Mouse (Mus musculus): Measurements from ENCODE around the gene Gpsm2. TPM values are rescaled to one million over a fixed set of nuclear protein-coding genes. Genes with fewer than 3 reads are reported as not detected.
A peak's percentile ranks its signal among the peaks of the same experiment; 100 is the strongest.
"Not testable (repeated sequence)": the region's sequence is repeated elsewhere in the genome, so short reads cannot be mapped to it uniquely, and the experiment has no call there.

Gene Gpsm2
- total RNA-seq, 2 experiments from 2014 or later, result 15.5 to 16.0 TPM

DNA sequence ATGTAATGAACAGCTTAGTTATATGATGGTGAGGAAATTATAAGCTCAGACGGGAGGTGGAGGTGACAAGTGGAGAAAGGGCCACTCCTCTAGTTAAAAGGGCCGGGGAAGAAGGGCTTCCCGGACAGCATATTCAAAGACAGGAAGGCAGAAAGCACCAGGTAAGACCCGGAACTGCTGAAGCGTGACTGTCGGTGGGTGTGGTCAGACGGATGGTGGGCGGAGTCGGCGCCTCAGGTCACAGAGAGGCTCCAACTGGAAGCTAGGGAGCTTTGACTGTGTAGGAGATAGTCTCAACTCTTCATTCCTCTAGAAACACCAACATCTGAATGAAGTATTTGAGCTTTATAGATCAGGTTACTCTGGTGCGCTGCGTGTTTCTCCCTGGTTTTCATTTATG is 8.2 kb upstream of the Gpsm2 start:
- DNase-seq (ENCODE audit: low spot score in 2 of 2), result no peak
- intact Hi-C loops (cut with DNase I), result no loop called here

DNA sequence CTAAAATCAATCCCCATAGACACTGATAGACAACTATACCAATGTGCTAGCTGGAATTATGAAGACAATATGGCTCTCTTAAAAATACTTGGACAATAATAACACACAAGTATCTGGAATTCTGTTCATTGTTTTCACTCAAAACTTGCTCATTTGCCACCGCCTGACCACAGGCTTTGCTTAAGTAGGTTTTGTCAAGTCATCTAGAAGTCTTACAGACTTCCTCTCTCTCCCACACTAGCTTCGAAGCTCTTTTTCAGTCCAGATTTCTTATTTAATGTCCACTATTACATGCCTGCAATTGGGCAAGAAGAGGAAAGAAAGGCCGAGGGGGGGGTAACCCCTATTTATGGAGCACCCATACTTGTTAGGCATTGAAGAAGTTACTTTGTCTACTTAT is 5.7 kb upstream of the Gpsm2 start:
- DNase-seq (ENCODE audit: low spot score in 2 of 2), result no peak
- intact Hi-C loops (cut with DNase I), result no loop called here

DNA sequence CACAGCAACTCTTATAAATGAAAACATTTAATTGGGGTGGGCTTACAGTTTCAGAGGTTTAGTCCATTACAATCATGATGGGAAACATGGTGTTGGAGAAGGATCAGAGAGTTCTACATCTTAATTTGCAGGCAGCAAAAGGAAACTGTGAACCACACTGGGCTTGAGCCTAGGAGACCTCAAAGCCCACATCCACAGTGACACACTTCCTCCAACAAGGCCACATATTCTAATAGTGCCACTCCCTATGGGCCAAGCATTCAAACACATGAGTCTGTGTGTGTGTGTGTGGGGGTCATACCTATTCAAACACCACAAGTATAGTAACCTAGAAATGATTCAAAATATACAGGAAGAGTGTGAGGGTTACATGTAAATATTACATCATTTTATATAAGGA is 5.2 kb upstream of the Gpsm2 start:
- no peak for DNase-seq (ENCODE audit: low spot score in 2 of 2)
- intact Hi-C loops (cut with DNase I), result no loop called here

DNA sequence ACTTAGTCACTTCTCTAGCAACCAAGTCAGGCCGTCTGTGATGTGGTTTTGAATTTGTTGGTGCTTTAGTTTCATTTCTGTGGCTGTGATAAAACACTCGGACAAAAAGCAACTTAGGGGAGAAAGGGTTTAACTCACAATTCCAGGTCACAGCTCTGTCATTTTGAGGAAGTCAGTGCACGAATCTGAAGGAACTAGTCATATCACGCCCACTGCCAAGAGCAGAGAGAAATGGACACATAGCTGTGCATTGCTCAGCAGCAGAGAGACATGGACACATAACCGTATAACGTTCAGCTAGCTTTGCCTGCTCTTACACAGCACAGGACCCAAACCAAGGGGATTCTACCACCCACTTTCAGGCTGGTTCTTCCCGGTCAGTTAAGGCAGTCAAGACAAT is 4.3 kb upstream of the Gpsm2 start:
- intact Hi-C loops (cut with DNase I), result no loop called here
- no peak for DNase-seq (ENCODE audit: low spot score in 2 of 2)

DNA sequence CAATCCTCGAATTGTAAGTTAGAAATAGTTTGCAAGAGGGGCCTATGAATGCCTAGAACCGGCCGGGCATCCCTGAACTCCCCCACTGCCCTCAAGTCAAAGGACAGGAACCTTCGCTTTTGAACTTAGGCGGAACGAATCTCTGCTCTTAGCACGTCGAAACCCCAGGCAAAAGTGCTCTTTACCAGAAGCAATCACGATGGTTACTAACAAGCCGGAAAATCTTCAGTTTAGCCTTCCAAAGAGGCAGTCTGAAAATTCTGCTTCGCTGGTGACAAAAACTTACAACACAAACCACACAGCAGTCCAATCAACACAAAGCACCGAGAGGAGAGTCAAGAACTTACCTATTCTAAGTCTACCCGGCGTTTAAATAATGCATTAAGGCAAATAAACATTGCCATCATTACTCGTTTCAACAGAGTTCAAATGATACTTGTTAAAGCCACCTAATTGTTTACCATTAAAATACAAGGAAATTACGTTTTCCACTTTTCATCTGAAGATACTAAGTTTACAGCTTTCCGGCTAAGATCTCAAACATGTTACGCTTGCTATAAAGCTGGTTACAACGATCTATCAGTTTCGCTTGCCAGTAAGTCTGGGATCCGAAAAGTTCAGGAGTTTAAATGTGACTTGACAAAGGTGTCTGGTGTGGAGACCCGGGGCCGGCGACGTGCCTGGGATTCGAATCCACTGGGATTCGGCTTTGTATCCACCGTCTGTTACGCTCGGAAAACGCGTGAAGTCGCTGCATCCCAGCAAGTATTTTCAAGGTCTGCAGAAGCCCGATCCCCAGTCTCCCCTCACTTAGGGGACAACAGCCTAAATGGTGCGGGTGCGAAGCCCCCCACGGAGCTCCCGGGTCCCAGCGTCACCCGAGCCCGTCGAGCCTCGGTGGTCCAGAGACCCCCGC is 775 bp downstream of the Gpsm2 start:
- DNase-seq (ENCODE audit: low spot score in 2 of 2), result peak; percentile 43 to 62
- intact Hi-C loops (cut with DNase I), result loop anchor here (5.0 kb wide), 1 partner anchor 191 kb away; the partner anchor contains the start of gene Prpf38b

DNA sequence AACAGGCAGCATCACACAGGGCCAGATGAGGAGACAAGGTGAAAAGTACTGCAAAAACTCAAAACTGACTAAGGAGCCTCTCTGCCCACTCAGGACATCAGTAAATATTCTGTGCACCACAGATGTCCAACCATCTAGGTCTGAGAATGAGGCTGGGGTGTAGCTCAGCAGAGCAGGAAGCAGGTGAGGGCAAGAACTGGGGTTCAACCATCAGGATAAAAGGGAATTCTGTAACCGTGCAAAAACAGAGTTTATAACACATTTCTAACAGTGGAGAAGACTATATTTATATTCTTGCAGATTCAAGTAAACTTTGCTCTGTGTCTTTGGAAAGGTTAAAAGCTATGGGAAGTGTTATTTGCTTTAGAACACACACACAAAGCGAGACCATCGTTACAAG is 2.3 kb downstream of the Gpsm2 start:
- intact Hi-C loops (cut with DNase I), result loop anchor here (5.0 kb wide), 1 partner anchor 193 kb away; the partner anchor contains the start of gene Prpf38b

DNA sequence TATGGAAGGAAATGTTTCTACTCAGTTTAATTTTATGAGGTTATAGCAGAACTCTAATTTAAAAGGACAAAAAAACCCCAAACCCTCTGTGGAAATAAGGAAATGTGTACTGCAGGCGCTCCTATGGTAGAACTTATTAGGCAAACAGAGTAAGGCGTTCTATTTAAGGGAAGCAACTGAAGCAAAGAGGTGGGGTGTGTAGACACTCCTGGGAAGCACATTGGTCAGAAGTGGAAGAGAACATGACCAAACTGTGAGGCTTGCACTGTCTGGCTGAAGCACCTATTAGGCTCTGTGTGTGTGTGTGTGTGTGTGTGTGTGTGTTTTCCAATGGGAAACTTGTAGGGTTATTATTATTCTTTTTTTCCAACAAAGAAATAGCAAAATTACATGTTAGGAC is 2.8 kb downstream of the Gpsm2 start:
- intact Hi-C loops (cut with DNase I), result no loop called here
- no peak for DNase-seq (ENCODE audit: low spot score in 2 of 2)

More for the DNA sequence above, 2.3 kb downstream of the Gpsm2 start:
- no peak for DNase-seq (ENCODE audit: low spot score in 2 of 2)

DNA sequence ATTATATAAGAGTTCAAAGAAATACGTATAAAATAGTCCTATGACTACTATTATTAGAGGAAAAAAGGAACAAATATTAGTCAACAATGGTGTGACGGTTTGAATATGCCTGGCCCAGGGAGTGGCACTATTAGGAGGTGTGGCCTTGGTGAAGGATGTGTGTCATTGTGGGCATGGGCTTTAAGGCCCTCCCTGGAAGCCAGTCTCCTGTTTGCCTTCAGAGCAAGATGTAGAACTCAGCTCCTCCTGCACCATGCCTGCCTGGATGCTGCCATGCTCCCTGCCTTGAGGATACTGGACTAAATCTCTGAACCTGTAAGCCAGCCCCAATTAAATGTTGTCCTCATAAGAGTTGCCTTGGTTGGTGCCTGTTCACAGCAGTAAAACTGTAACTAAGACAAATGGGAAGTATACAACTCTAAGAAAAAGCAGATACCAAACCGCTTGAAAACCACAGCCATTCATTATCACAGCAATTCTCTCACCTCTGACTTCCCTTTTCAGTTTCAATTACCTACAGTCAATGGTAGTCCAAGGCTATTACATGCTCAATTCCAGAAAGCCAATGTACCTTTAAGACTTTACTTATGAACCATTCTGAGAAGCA is 4.1 kb downstream of the Gpsm2 start:
- DNase-seq (ENCODE audit: low spot score in 2 of 2), result no peak
- intact Hi-C loops (cut with DNase I), result no loop called here

DNA sequence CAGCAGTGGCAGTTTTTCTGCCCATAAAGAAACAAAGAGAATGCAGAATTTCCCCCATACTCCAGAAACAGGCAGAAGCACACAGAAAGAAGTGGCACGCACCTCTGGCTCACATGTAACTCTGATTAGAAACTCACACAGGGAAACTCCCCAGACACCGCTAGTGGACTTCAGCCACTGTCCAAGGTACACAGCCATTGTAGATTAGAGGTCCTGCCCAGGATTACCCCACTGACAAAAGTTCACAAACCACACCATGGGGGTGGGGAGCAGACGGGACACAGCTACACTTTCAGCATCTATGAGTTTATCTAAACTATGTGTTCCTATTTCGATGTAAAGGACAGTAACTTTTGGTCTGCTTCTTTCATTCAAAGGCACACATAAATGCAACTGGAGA is 7.3 kb downstream of the Gpsm2 start:
- intact Hi-C loops (cut with DNase I), result no loop called here
- no peak for DNase-seq (ENCODE audit: low spot score in 2 of 2)

DNA sequence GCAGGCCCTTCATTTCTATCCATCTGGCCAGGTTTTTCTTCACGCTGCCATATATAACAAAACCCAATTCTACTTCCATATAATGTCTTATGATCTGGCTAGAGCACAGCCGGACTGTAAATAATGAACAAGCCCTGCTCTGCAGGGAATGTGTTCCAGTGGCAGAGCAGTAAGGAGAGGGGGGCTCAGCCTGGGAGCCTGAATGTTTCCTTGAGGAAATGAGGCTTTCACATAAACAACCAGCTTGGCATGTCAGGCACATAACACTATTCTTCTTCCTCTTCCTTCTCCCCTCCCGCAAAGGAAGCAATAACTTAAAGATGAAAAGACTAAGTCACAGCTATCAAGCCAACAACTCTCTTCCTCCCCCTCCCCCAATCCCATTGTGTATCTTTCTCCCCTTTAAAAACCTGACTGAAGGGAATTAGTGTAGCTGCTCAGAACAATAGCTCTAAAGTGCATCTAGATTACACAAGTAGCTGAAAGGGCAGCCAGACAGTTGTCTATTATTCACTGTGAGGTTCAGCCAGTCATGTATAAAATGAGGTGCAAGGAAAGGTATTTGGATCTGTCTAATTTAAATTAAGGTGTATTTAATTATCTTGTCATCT is 8.9 kb downstream of the Gpsm2 start:
- DNase-seq (ENCODE audit: low spot score in 2 of 2), result no peak
- intact Hi-C loops (cut with DNase I), result no loop called here

DNA sequence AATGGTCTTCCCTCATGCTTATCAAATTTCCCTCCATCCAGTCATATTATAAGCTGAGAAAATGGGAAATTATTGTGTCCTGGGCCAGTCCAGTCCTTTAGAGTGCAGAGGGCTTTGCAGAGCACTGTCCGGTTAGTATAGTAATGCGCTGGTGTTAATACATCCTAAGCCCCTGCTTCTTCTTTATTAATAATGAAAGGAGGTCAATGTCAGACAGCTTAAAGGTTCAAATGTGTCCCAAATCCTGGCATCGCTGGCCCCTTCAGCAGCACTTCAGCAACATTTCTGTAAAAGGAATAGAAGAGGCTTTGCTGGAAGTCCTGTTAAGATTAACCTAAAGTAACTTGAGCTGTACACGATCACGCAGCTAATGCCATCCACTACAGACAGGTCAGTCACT is 10.8 kb downstream of the Gpsm2 start:
- intact Hi-C loops (cut with DNase I), result no loop called here
- no peak for DNase-seq (ENCODE audit: low spot score in 2 of 2)

DNA sequence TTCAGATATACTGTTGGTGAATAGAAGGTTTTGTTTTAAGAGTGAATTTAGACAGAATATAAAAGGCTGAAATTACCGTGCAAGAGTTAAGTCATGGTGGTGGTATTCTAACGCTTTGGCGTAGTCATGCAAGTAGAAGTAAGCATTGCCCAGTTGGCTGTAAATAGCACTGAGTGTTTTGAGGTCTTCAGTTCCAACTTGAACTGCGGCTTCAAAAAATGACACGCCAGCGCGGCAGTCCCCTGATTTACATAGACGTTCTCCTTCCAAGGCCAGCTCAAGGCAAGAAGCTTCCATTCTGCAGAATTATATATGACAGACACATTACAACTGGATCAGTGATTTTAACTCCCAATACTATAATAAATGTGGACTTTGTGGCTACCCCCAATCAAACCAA is 19.3 kb downstream of the Gpsm2 start:
- intact Hi-C loops (cut with DNase I), result no loop called here
- DNase-seq (ENCODE audit: low spot score in 2 of 2), result no peak

DNA sequence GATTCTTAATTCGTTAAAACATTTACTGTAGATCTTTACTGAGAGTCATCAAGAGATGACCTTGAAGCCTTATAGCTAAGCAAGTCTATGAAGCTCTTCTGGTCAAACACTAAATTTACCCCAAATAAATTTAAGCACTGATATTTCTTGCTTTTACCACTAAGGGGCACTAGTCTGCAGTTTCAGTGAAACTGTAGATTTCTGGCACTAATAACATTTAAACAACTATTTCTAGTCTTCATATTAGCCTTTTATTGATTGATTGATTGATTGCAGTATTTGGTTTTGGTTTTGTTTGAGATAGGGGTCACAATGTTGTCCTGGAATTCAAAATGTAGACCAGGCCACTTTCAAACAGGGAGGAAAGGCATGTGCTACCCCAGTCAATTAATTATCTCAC is 20.9 kb downstream of the Gpsm2 start:
- no peak for DNase-seq (ENCODE audit: low spot score in 2 of 2)
- intact Hi-C loops (cut with DNase I), result loop anchor here (1.0 kb wide), 1 partner anchor 70 kb away; no protein-coding TSS in a partner anchor

DNA sequence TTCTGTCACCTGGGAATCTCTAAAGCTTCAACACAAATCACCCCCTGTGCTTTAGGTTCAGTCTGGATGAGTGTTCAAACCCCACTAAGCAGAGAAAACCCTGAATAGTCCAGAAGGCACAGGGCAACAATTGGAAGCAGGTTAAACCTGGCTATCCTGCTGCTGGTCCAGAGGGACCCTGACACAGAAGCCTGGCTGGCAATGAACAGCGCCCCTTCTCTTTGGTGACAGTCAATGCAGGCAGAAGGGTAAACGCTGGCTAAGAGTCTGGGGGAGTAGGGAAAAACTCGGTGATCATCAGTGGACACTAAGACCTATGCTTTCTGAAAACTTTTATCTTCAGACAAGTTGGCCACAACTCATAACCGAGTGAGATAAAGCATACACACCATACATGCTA is 22.3 kb downstream of the Gpsm2 start:
- no peak for DNase-seq (ENCODE audit: low spot score in 2 of 2)
- intact Hi-C loops (cut with DNase I), result no loop called here

DNA sequence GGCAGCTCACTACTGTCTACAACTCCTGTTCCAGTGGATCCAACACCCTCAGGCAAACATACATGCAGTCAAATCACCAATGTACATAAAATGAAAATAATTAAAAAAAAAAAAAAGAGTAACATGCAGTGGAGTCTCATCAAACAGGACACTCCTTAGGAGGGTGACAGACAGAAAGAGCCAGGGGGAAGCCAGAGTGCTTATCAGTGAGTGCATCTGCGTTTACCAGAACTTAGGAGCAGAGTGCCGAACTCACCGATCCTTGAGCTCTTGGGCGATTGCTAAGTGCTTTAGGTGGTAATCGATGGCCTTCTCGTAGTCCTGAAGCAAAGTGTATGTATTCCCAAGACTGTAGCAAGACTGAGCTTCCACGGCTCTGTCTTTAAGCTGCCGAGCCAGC is 23.4 kb downstream of the Gpsm2 start:
- intact Hi-C loops (cut with DNase I), result no loop called here
- DNase-seq (ENCODE audit: low spot score in 2 of 2), result no peak

DNA sequence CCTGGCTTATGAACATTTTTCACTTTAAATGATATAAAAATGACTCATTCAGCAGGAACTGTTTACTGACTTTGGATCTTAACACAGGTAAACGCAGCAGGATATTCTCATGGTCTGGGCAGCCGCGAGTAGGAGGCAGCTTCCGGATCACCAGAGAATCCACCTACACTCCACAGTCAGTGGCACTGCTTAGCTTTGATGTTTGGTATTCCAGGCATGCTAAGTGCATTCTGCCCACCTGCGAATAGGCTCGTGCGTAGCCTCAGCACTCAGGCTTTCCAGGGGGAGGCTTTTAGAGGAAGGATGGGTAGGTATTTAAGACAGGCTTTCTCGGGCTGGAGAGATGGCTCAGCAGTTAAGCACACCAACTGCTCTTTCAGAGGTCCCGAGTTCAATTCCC is 27.8 kb downstream of the Gpsm2 start:
- DNase-seq (ENCODE audit: low spot score in 2 of 2), result peak; percentile 25 to 58
- intact Hi-C loops (cut with DNase I), result no loop called here

DNA sequence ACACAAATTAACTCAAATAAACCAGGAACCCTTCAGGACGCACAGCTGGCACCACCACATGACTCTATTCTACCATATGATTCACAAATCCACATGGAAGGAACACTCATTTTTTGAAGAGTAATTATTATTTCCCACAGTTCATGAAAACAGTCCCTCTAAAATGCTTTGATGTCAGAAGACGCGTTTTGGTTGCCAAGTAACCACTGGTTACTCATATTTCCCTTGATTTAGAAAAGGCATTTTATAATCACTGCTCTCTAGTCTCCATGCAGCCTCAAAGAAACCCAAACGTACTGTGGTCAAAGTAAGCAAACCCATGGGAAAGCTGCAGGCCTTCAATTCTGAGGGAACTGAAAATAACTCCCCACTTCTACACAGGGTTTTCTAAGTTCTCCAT is 32.1 kb downstream of the Gpsm2 start:
- intact Hi-C loops (cut with DNase I), result no loop called here
- peak in 1 of 2 experiments; percentile 17 for DNase-seq (ENCODE audit: low spot score in 2 of 2)

DNA sequence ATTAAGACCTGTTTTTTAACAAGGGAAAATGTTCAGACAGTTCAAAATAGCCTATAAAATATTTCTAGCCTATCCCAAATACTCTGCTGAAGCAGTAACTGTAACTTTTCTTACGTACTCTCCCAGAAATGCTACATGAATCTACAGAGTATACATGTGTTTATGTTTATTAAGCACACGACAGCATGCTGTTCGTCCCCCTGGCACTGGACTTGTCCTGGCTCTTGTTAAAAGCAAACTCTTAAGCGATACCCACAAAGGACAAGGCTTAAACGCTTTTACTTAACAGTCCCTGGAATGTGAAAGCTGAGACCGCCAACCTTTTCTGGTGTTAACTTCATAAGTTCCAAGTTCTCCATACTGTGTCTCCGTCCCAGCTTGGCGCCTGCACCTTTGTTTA is 32.7 kb downstream of the Gpsm2 start:
- no peak for DNase-seq (ENCODE audit: low spot score in 2 of 2)
- intact Hi-C loops (cut with DNase I), result no loop called here

DNA sequence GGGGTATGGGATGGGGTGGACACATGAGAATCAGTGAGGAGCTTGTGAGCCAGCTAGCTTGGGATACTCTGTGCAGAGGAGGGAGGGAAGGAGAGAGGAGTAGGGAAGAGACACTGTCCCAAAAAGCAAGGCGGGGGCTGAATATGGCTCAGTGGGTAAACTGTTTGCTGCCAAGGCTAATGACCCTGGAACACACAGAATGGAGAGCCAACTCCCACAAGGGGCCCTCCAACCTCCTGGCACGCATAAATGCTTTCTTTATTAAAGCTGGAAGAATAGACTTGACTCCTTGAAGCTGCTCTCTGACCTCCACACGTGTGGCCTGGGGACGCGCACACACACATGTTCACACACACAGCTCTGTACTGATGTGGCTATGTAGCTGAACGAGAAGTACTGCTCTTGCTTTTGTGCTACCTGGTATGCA is 33.1 kb downstream of the Gpsm2 start:
- no peak for DNase-seq (ENCODE audit: low spot score in 2 of 2)
- intact Hi-C loops (cut with DNase I), result no loop called here

DNA sequence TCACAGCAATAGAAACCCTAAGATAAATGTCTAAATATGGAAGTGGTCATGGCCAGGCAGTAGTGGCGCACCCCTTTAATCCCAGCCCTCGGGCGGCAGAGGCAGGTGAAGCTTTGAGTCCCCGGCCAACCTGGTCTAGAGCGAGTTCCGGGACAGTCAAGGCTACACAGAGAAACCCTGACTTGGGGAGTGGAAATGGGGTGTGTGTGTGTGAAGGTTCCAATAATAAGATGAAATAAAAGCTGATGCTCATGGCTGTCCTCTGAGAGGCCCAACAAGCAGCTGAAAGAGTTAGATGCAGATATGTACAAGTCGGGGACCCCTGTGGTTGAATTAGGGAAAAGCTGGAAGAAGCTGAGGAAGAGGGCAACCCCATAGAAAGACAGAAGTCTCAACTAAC is 36.4 kb downstream of the Gpsm2 start:
- DNase-seq (ENCODE audit: low spot score in 2 of 2), result no peak
- intact Hi-C loops (cut with DNase I), result no loop called here

DNA sequence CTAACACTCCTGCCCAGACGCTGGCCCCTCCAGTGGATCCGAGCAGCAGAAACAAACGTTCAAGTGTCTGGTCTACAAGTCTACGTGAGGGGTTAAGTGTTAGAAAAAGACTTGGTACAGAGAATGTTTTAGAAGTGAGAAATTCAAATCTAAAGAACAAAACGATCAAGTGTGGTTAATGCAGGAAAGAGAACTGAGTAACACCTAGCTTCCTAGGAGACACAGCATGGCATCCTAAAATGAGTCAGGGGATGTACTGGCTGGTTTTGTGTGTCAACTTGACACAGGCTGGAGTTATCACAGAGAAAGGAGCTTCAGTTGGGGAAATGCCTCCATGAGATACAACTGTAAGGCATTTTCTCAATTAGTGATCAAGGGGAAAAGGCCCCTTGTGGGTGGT is 38.5 kb downstream of the Gpsm2 start:
- intact Hi-C loops (cut with DNase I); DNase-seq (ENCODE audit: low spot score in 2 of 2): not testable (repeated sequence)

Measured in left cerebral cortex, postnatal 25 days (tissue).